Mouse (Mus musculus): Measurements from ENCODE around the gene Vmn2r36. TPM values are rescaled to one million over a fixed set of nuclear protein-coding genes. Genes with fewer than 3 reads are reported as not detected.

The Vmn2r36 gene
- not detected in 2 replicates for polyA plus RNA-seq (2021; fragmentation: Nextera tagmentation)
- long read RNA-seq, experiment 1 = 0 reads
- long read RNA-seq, experiment 2 = 0 reads

GRCm38 (mm10) chr7:7902395-7902794 lies at the start of gene Vmn2r36:
Gene Vmn2r36 (minus strand): TSS chr7:7902495.

Other genes with a start within 250 kb of the Vmn2r36 start
- not detected in 2 replicates for gene Vmn2r34, start 213.0 kb downstream of the Vmn2r36 start, polyA plus RNA-seq (2021; fragmentation: Nextera tagmentation)
- not detected in 2 replicates for gene Vmn2r35, start 82.6 kb downstream of the Vmn2r36 start, polyA plus RNA-seq (2021; fragmentation: Nextera tagmentation)